Mouse (Mus musculus): ENCODE measurements at regions not wholly inside any gene's neighbourhood (a gene's known extent, or its start where the extent isn't known, plus 50 kb on each side); places are given as distances from the start of the nearest gene placed in this dataset.

- Histone ChIP-seq H3K4me3 (no peak overlapping the region), H3K9me3 (no peaks in the 10 kb centered on the region), H3K36me3 (no peaks in the 10 kb centered on the region), H3K27me3 (no peaks in the 10 kb centered on the region), H3K4me2 (replicated peaks) (no peak overlapping the region), H3K27ac (no peak overlapping the region), H3K4me1 (peaks cover 10% of the 10 kb centered on the region), H3K9ac (no peak overlapping the region)
- no peak for ATAC-seq (ENCODE audit: low FRiP score, low read depth)
- 89% methylated on average over 5 of the region's 5 CpGs for WGBS
Observed at GRCm38 (mm10) chr12:12529541-12529940, 267.6 kb downstream of the Fam49a start.

DNA sequence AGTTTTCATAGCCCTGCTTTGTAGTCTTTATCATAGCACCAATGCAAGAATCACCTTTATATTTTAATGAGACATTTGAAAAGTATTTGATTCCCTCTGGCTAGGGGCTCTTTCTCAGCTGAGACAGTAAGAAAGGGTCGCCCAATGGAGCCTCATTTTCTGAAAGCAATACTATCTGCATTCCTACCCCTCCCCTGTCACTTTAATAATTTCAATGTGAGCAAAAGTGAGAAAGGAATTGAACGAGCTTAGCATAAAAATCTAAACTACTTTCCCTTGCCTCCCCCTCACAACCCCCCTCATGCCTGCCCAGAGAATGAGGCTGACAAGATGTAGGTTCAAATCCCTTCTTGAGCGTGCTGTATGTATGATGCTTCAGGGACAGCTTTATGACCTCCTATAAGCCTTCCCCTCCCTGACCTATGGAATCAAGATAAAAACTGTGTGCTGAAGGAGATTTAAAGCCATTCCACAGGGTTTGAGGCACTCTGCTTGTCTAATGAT, 266.6 kb downstream of the Fam49a start:
- Histone ChIP-seq H3K4me1 (peaks cover 10% of the 10 kb centered on the region), H3K4me3 (no peak overlapping the region), H3K4me2 (replicated peaks) (no peak overlapping the region), H3K9me3 (no peaks in the 10 kb centered on the region), H3K9ac (no peak overlapping the region), H3K36me3 (no peaks in the 10 kb centered on the region), H3K27ac (no peak overlapping the region), H3K27me3 (no peaks in the 10 kb centered on the region)
- 45% methylated on average over 3 of the region's 3 CpGs for WGBS
- no peak for ATAC-seq (ENCODE audit: low FRiP score, low read depth)

DNA sequence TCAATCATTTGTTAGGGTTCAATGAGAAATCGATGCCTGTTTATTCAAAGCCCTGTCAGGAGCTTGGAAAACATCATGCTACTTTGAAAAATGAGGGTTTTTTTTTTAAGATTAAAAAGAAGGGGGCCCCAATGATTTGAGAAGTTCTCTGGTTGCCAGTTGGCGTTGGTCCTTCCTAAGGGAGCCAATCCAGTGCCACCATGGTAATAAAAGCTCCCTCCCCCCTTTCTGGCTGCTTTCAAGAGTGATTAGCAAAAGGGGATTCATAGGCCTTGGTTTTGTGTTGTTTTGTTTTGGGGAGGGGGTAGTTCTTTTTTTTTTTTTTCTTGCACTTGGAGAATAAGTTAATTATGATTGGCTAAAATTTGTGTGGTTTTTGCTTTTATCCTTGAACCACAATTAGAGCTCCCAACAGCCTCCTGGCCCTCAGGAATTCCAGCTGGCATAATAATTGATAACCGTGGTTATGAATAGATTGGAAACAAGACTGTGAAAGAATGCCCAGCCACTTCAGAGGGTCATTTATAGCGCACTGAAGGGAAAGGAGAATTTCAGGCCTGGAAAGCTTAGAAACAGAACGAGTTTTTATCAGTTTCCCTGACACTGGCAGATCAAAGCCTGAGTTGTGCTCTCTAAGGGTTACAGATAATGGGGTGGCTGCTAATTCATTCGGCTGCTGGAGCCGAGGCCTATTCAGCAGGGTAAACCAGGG, 266.0 kb downstream of the Fam49a start:
- no peak overlapping the region for H3K4me2 ChIP-seq (replicated peaks)
- WGBS = 32% methylated on average over 7 of the region's 7 CpGs
- no peak overlapping the region for H3K4me3 ChIP-seq
- no peak for ATAC-seq (ENCODE audit: low FRiP score, low read depth)
- no peaks in the 10 kb centered on the region for H3K36me3 ChIP-seq
- H3K4me1 ChIP-seq = peaks cover 10% of the 10 kb centered on the region
- H3K9ac ChIP-seq = no peak overlapping the region
- no peak overlapping the region for H3K27ac ChIP-seq
- no peaks in the 10 kb centered on the region for H3K27me3 ChIP-seq
- no peaks in the 10 kb centered on the region for H3K9me3 ChIP-seq

GRCm38 (mm10) chr12:12527366-12527765, 265.4 kb downstream of the Fam49a start:
- Histone ChIP-seq H3K4me1 (peaks cover 10% of the 10 kb centered on the region), H3K4me3 (no peak overlapping the region), H3K27ac (no peak overlapping the region), H3K9me3 (no peaks in the 10 kb centered on the region), H3K27me3 (no peaks in the 10 kb centered on the region), H3K9ac (no peak overlapping the region), H3K36me3 (no peaks in the 10 kb centered on the region), H3K4me2 (replicated peaks) (no peak overlapping the region)
- 60% methylated on average over 3 of the region's 3 CpGs for WGBS
- no peak for ATAC-seq (ENCODE audit: low FRiP score, low read depth)

GRCm38 (mm10) chr12:12520311-12520852, 258.4 kb downstream of the Fam49a start:
- no peak for ATAC-seq (ENCODE audit: low FRiP score, low read depth)

DNA sequence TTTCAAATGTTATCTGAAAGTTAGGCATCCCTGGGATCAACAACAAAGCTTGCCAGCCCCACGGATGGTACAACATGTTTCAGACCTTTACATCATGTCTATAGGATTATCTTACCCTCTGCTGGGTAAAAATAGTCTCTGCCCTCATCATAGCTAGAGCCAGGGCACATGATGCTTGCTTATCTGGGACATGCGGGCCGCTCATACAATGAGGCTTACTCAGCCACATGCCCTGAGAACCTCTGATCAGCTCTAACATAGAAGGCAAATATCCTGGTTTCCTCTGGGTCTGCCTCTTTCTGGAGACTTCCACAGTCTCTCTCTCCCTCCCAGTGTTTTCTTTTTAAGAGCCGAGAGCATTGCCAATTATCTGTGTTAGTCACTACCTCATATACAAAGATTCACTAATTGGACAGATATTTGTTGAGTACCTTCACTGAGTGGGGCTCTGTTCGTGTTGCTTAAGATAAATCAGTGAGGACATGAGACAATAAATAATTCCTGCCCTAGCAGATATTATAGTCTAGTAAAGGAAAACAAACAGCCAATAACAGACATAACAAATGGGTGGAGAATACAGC, 256.6 kb downstream of the Fam49a start:
- H3K9ac ChIP-seq = no peak overlapping the region
- no peak overlapping the region for H3K4me3 ChIP-seq
- no peaks in the 10 kb centered on the region for H3K9me3 ChIP-seq
- WGBS = 66% methylated on average over 5 of the region's 5 CpGs
- H3K27ac ChIP-seq = no peak overlapping the region
- H3K4me1 ChIP-seq = no peaks in the 10 kb centered on the region
- ATAC-seq (ENCODE audit: low FRiP score, low read depth) = no peak
- no peaks in the 10 kb centered on the region for H3K27me3 ChIP-seq
- H3K36me3 ChIP-seq = no peaks in the 10 kb centered on the region
- H3K4me2 ChIP-seq (replicated peaks) = no peak overlapping the region

More at GRCm38 (mm10) chr12:12520311-12520852, 258.4 kb downstream of the Fam49a start:
- WGBS = 89% methylated on average over 8 of the region's 8 CpGs
- Histone ChIP-seq H3K4me2 (replicated peaks) (no peak overlapping the region), H3K27ac (no peak overlapping the region), H3K27me3 (no peaks in the 10 kb centered on the region), H3K9ac (no peak overlapping the region), H3K4me3 (no peak overlapping the region), H3K4me1 (no peaks in the 10 kb centered on the region), H3K9me3 (no peaks in the 10 kb centered on the region), H3K36me3 (no peaks in the 10 kb centered on the region)

- Histone ChIP-seq H3K9ac (no peak overlapping the region), H3K4me2 (replicated peaks) (no peak overlapping the region), H3K4me3 (no peak overlapping the region), H3K9me3 (no peaks in the 10 kb centered on the region), H3K36me3 (no peaks in the 10 kb centered on the region), H3K27ac (no peak overlapping the region), H3K27me3 (no peaks in the 10 kb centered on the region), H3K4me1 (no peaks in the 10 kb centered on the region)
- no peak for ATAC-seq (ENCODE audit: low FRiP score, low read depth)
- WGBS = 91% methylated on average over 4 of the region's 4 CpGs
Observed at GRCm38 (mm10) chr12:12517020-12517419, 255.1 kb downstream of the Fam49a start.

- no peaks in the 10 kb centered on the region for H3K9me3 ChIP-seq
- H3K4me2 ChIP-seq (replicated peaks) = no peak overlapping the region
- H3K4me3 ChIP-seq = no peak overlapping the region
- no peak overlapping the region for H3K27ac ChIP-seq
- ATAC-seq (ENCODE audit: low FRiP score, low read depth) = no peak
- H3K27me3 ChIP-seq = no peaks in the 10 kb centered on the region
- H3K9ac ChIP-seq = no peak overlapping the region
- H3K4me1 ChIP-seq = peaks cover 18% of the 10 kb centered on the region
- no peaks in the 10 kb centered on the region for H3K36me3 ChIP-seq
Observed at GRCm38 (mm10) chr12:12510764-12511163, 248.8 kb downstream of the Fam49a start.

DNA sequence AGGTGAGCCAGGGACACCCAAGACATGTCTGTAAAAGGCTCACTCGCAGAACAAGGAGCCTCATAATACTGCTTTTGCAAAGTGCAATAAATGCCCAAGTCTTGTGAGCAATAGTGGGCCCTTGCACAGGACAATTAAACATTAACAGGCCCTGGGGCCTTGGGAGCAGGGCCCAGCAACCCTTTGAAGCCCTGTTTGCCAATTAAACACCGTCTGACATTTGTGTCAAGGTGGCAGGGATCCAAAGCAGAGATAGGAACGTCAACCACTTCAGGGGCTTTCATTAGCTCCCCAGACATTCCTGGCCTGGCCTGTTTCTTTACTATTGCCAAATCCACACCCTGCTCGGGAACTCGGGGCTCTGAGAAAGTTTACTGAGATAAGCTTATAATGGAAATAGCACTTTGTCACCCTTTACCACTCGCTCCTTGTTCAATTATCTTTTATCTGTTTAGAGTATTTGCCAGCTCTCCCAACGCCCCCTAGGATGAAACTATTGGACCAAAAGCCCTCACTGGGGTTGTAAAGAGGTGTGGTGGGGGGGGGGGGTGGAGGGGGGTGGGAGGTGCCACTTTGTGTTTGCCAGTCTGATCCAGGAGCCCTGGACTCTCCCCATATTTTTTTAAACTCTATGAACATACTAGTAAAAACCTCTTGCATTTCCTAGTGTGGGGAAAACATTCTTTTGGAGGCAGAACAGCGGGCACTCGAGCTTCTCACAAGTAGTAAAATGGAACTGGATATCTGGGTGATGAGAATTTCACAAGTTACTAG, 247.4 kb downstream of the Fam49a start:
- H3K9ac ChIP-seq = no peak overlapping the region
- WGBS = 11% methylated on average over 9 of the region's 9 CpGs
- H3K4me2 ChIP-seq (replicated peaks) = no peak overlapping the region
- H3K27me3 ChIP-seq = no peaks in the 10 kb centered on the region
- H3K4me1 ChIP-seq = peaks cover 18% of the 10 kb centered on the region
- H3K9me3 ChIP-seq = no peaks in the 10 kb centered on the region
- ATAC-seq (ENCODE audit: low FRiP score, low read depth) = peak; percentile 59
- H3K4me3 ChIP-seq = no peak overlapping the region
- H3K27ac ChIP-seq = no peak overlapping the region; the same call in 1 of the 2 replicates
- H3K36me3 ChIP-seq = no peaks in the 10 kb centered on the region

GRCm38 (mm10) chr12:12508487-12509125, 246.7 kb downstream of the Fam49a start:
- no peak for ATAC-seq (ENCODE audit: low FRiP score, low read depth)
- no peak overlapping the region; the same call in 1 of the 2 replicates for H3K27ac ChIP-seq
- H3K36me3 ChIP-seq = no peaks in the 10 kb centered on the region
- H3K27me3 ChIP-seq = no peaks in the 10 kb centered on the region
- H3K4me1 ChIP-seq = peaks cover 18% of the 10 kb centered on the region
- no peak overlapping the region for H3K9ac ChIP-seq
- WGBS = 56% methylated on average over 9 of the region's 9 CpGs
- H3K4me3 ChIP-seq = no peak overlapping the region
- H3K9me3 ChIP-seq = no peaks in the 10 kb centered on the region
- no peak overlapping the region for H3K4me2 ChIP-seq (replicated peaks)

DNA sequence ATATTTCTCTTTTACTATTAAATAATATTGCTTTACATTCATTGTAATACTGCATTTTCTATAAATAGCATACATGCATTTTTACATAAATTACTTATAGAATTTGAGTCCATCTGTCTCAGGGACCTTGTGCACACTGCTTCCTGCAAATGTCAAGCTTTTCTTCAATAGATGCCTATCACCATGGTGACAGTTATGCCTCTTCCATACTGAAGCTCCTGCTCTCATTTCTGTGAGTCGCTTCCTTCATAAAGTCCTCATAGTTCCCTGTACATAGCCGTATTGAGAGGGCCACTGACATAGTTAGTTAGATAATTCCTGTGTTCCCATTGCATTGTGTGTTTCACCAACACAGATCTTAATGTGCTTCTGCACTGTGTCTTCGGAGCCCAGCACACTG, 244.7 kb downstream of the Fam49a start:
- H3K4me1 ChIP-seq = peaks cover 18% of the 10 kb centered on the region
- H3K4me2 ChIP-seq (replicated peaks) = no peak overlapping the region
- no peak overlapping the region for H3K4me3 ChIP-seq
- no peak overlapping the region for H3K9ac ChIP-seq
- ATAC-seq (ENCODE audit: low FRiP score, low read depth) = no peak
- no peak overlapping the region for H3K27ac ChIP-seq
- no peaks in the 10 kb centered on the region for H3K27me3 ChIP-seq
- no peaks in the 10 kb centered on the region for H3K36me3 ChIP-seq
- H3K9me3 ChIP-seq = no peaks in the 10 kb centered on the region
- 96% methylated on average over 3 of the region's 3 CpGs for WGBS

DNA sequence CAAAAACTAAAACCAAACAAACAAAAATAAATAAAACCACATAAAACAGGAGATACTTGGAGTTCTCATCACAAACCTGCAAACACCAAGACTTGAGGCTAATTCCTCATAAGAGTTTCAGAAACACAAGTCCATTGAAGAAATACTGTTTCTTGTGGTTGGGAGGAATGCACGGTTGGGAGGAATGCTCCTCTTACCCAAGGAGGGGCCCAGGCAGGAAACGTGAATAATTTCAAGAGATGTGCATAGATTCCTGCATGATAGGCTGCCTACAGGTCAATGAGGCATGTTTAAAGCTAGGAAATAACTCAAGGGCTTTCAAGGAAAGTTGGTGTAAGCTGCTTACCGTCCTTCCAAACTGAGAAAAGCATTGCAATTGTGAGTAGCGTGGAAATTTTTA, 243.7 kb downstream of the Fam49a start:
- no peak overlapping the region for H3K4me3 ChIP-seq
- no peak for ATAC-seq (ENCODE audit: low FRiP score, low read depth)
- H3K27ac ChIP-seq = no peak overlapping the region
- no peak overlapping the region for H3K4me2 ChIP-seq (replicated peaks)
- no peak overlapping the region for H3K9ac ChIP-seq
- no peaks in the 10 kb centered on the region for H3K36me3 ChIP-seq
- H3K27me3 ChIP-seq = no peaks in the 10 kb centered on the region
- H3K4me1 ChIP-seq = peaks cover 18% of the 10 kb centered on the region
- WGBS = 77% methylated on average over 4 of the region's 4 CpGs
- H3K9me3 ChIP-seq = no peaks in the 10 kb centered on the region

All from limb, embryonic 13.5 days (tissue).